Mouse (Mus musculus) skeletal muscle tissue, adult 2 months (tissue): Measurements from ENCODE around the gene Otof.

Experiments used
- DNase-seq: peaks from one replicate; pipeline ENCODE4 v3.0.0-alpha.2; 2012; ENCODE audit warnings: low read depth, low spot score

Otof gene

GRCm38 (mm10) chr5:30461821-30462220 is at the start of gene Otof:
Gene Otof (minus strand): TSS chr5:30461932.
- no peak for DNase-seq

GRCm38 (mm10) chr5:30497299-30497698 is 35.6 kb upstream of the Otof start:
- DNase-seq: peak; percentile 8

DNA sequence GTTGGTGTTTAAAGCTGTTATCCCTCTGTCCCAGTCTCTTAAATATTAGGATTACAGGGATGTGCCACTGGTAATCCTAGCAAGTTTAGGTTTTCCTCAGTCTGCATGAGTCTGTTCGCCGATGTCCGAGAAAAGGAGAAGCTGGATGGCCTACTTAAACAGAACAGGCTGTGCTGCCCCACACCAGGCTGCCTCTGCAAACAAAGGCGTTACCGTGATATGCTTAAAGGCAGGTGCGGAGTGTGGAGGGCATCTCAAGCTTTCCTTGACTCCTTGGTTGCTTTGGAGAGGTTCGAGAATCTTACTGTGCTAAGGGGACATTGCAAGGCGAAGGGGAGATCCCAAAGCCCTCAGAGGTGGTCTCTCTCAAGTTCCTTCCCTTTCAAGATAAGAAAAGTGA is 35.1 kb upstream of the Otof start:
- no peak for DNase-seq

GRCm38 (mm10) chr5:30495288-30495687 is 33.6 kb upstream of the Otof start:
- DNase-seq: no peak

DNA sequence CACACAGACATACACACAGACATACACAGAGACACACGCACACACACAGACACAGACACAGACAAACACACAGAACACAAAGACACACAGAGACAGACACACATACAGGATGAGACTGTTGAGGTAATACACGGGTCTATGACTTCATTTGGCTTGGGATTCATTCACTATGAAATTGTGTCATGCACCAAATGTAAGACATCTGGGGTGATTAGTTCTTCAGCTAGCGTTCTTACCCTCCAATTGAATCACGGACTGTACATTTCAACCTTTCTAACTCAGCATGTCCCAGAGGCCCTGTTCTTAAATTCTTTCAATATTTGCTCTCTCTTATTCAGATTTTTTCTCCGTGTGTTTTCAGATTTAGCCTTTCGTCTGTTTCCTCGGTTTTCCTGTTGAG is 32.9 kb upstream of the Otof start:
- no peak for DNase-seq

GRCm38 (mm10) chr5:30493723-30494122 is 32.0 kb upstream of the Otof start:
- DNase-seq: no peak

DNA sequence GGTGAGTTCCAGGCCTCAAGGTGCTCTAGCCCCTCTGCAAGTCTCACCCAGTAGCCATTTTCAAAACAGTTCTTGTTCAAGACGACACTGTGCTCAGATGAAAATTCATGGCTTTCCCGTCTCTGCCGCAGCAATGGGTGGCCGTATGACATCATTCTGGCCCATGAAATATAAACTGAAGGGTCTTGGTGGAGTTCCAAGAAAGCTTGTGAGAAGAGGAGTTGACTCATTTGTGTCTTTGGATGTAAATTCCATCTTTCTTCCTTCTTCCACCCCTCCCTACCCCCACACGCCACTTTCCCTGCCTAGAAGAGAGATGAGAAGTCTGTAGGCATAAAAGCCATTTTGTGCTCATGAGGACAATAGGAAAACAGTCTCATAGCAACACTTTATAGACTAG is 29.1 kb upstream of the Otof start:
- DNase-seq: no peak

DNA sequence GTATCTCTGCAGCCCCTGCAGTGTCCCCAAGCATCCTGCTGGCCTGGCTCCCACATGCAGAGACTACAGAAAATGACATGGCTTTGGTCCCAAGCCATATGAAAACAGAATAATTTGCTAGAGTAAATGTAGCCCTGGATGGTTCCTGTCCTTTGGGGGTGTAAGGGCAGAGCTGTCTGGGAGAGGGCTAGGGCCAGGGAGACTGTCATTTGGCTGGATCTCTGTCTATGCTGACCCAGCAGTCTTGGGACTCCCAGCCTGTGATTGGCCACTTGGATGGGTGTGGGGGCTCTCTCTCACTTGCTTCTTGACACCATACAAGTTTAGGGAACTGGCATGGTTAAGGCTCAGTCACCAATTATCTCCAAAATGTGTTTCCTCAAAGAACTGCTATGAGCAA is 28.5 kb upstream of the Otof start:
- no peak for DNase-seq

- DNase-seq: no peak
These were observed 23.4 kb upstream of the Otof start for GRCm38 (mm10) chr5:30485136-30485535.

DNA sequence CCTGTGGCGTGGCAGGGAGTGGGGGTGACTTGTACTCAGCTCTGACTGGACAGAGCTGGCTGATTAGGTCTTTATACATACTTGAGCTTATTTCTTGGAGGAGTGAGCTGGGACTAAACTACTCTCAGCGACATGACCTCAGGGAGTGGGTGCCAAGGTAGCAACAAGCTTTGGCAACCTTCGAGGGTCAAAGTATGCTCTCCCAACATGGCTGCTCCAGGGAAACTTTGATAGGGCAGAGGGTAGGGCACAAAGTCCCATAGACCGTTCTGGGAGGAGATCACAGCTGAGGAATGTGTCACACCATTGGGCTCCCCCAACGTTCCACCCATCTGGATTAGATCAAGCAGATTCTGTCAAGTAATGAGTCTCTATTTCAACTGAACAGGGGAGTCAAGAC is 22.9 kb upstream of the Otof start:
- DNase-seq: no peak

- DNase-seq: no peak
These were observed 21.8 kb upstream of the Otof start for GRCm38 (mm10) chr5:30483533-30483932.

DNA sequence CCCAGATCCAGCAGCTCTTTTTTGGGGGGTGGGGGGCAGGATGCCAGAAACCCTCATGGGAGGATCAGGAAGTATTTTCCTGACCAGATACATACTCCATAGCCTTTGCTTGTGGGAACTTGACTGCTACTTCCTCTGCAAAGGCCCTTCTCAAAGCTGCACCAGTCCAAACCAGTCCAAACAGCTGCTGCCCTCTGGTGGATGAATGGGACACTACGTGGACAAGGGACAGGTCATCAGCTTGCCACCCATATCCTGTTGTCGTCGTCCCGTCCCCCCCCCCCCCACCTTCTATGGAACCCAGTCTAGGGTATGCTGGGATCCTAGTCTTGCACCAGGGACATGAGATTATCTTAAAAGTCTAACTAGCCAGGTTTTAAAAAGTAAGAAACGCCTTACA is 20.6 kb upstream of the Otof start:
- peak; percentile 21 for DNase-seq

DNA sequence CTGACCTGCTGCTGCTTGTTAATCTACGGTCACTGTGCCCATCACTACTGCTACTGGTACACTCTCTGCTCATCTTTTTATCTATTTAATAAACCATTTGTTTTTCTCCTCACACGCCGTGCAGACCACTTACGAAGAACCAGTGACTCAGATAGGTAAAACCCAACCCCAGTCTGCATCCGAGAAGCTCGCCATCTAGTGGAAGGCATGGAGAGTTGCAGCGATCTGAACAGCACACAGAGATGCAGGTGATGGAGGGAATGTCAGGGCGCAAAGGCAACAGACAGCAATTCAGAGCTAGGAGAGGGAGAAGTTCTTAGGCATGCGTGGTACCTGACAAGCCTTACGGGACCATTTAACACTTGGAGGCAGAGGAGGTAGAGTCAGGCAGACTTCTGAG is 14.8 kb upstream of the Otof start:
- DNase-seq: no peak

DNA sequence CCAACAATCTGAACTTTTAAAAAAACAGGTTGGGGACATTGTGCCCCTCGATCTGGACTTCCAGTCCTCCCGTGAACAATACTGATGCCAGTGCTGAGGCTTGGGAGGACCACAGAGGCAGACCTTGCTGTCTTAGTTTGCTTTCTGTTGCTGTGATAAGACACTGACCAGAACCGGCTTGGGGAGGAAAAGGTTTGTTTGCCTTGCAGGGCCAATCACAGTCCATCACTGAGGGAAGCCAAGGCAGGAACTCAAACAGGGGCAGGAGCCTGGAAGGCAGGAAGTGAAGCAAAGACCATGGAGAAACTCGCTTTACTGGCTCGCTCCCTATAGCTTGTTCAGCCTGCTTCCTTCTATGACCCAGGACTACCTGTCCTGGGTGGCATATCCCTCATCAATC is 10.4 kb upstream of the Otof start:
- DNase-seq: no peak

- DNase-seq: no peak
These were observed 8.7 kb upstream of the Otof start for GRCm38 (mm10) chr5:30470454-30470853.

- no peak for DNase-seq
These were observed 4.6 kb upstream of the Otof start for GRCm38 (mm10) chr5:30466315-30466714.

DNA sequence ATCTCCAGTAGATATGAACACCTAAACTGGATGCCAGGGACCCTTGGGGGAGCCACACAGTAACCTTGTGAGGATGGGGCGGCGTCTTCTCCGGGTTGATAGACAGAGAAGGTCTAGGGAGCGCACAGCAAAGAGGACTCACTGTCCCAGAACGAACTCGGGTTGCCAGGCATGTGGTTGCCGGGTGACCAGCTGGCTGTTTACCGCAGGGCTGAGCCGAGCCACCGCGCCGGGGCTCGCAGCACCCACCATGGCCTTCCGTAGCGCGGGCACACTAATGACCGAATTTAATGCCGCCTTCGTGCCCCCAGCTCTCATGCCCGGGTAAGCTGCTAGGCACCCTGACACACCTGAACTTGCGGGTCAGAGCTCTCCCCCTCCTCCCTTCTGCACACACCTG is 4.1 kb upstream of the Otof start, which contains the start of gene 1700001C02Rik:
Gene 1700001C02Rik (plus strand): TSS at position 187 of the 400 bp plus-strand sequence.
- no peak for DNase-seq

DNA sequence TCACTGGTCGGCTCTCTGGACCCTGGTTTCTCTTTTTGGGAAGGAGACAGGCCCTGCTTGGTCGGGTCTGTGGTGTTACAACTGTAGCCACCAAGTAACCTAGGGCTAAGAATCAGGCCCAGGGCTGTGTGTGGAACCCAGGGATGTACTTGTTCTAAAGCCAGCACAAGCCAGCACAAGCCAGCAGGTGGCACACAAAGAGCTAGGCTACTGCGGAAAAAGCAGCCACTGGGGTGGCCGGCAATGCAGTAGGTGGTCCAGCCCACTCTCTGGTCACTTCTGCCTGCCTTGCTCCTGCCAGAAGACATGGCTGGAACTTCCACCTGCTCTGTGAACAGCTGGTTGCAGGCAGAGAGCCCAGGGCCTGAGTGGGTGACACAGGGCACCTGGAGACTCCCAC is 1.6 kb downstream of the Otof start:
- no peak for DNase-seq

GRCm38 (mm10) chr5:30456056-30456455 is 5.7 kb downstream of the Otof start:
- no peak for DNase-seq

- DNase-seq: no peak
These were observed 17.3 kb downstream of the Otof start for GRCm38 (mm10) chr5:30444327-30444895.

GRCm38 (mm10) chr5:30442196-30442595 is 19.5 kb downstream of the Otof start:
- no peak for DNase-seq

- no peak for DNase-seq
These were observed 21.3 kb downstream of the Otof start for GRCm38 (mm10) chr5:30440308-30440906.

DNA sequence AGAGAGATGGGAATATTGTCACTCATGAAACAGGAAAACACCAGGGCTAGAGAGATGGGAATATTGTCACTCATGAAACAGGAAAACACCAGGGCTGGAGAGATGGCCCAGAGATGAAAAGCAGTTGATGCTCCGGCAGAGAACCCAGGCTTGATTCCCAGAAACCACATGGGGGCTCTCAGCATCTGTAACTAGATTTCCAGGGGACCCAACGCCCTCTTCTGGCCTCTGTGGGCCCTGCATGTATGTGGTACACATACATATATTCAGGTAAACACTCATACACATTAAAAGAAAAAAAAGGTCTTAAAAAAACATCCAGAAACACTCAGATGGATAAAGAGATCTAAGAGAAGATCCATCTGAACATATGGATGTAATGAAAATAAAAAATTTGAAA is 22.8 kb downstream of the Otof start:
- DNase-seq: no peak

GRCm38 (mm10) chr5:30427406-30427805 is 34.3 kb downstream of the Otof start:
- DNase-seq: no peak
